Mouse (Mus musculus): ENCODE data around the gene Trp53i11. TPM values are rescaled to one million over a fixed set of nuclear protein-coding genes. Genes with fewer than 3 reads are reported as not detected.
A peak's percentile ranks its signal among the peaks of the same experiment; 100 is the strongest.

The Trp53i11 gene
- polyA plus RNA-seq, 1 experiment from 2014 or later, result 42.1 TPM

- no peaks in the 10 kb centered on the region for H3K36me3 ChIP-seq
- peaks cover 29% of the 10 kb centered on the region for H3K27me3 ChIP-seq
- ATAC-seq (replicated peaks; ENCODE audit: low FRiP score), result peak; percentile 19; the same call in 1 of the 2 replicates
- H3K27ac ChIP-seq, result peak overlapping the region; percentile 74
- 8% methylated on average over 19 of the region's 19 CpGs for WGBS
- peak overlapping the region; percentile 80 for H3K9ac ChIP-seq
- no peaks in the 10 kb centered on the region for H3K9me3 ChIP-seq (replicated peaks)
- peak overlapping the region; percentile 80 for H3K4me3 ChIP-seq (replicated peaks)
- peak overlapping the region; percentile 100 for H3K4me2 ChIP-seq
- peaks cover 69% of the 10 kb centered on the region for H3K4me1 ChIP-seq
These were observed 1.6 kb downstream of the Trp53i11 start for GRCm38 (mm10) chr2:93188761-93189458.

GRCm38 (mm10) chr2:93190771-93191487 is 3.6 kb downstream of the Trp53i11 start:
- Histone ChIP-seq H3K27me3 (peaks cover 12% of the 10 kb centered on the region), H3K4me2 (no peak overlapping the region), H3K9ac (no peak overlapping the region), H3K36me3 (no peaks in the 10 kb centered on the region), H3K4me3 (replicated peaks) (no peak overlapping the region), H3K9me3 (replicated peaks) (no peaks in the 10 kb centered on the region), H3K27ac (no peak overlapping the region), H3K4me1 (peaks cover 72% of the 10 kb centered on the region)
- WGBS, result 28% methylated on average over 9 of the region's 9 CpGs
- no peak for ATAC-seq (replicated peaks; ENCODE audit: low FRiP score)

- no peak for ATAC-seq (replicated peaks; ENCODE audit: low FRiP score)
- H3K4me2 ChIP-seq, result no peak overlapping the region
- no peak overlapping the region for H3K4me3 ChIP-seq (replicated peaks)
- H3K4me1 ChIP-seq, result peaks cover 72% of the 10 kb centered on the region
- no peaks in the 10 kb centered on the region for H3K9me3 ChIP-seq (replicated peaks)
- H3K27me3 ChIP-seq, result peaks cover 5% of the 10 kb centered on the region
- no peaks in the 10 kb centered on the region for H3K36me3 ChIP-seq
- 77% methylated on average over 14 of the region's 14 CpGs for WGBS
- no peak overlapping the region for H3K9ac ChIP-seq
- H3K27ac ChIP-seq, result no peak overlapping the region
These were observed 4.3 kb downstream of the Trp53i11 start for GRCm38 (mm10) chr2:93191488-93192181.

- Histone ChIP-seq H3K36me3 (no peaks in the 10 kb centered on the region), H3K4me1 (peaks cover 70% of the 10 kb centered on the region), H3K9ac (no peak overlapping the region), H3K9me3 (replicated peaks) (no peaks in the 10 kb centered on the region), H3K4me2 (no peak overlapping the region), H3K4me3 (replicated peaks) (no peak overlapping the region), H3K27ac (peak overlapping the region; percentile 41; the same call in 1 of the 2 replicates), H3K27me3 (no peaks in the 10 kb centered on the region)
- WGBS, result 59% methylated on average over 9 of the region's 9 CpGs
- ATAC-seq (replicated peaks; ENCODE audit: low FRiP score), result no peak
These were observed 4.8 kb downstream of the Trp53i11 start for GRCm38 (mm10) chr2:93192182-93192560.

GRCm38 (mm10) chr2:93192671-93193080 is 5.3 kb downstream of the Trp53i11 start:
- Histone ChIP-seq H3K36me3 (no peaks in the 10 kb centered on the region), H3K4me3 (replicated peaks) (no peak overlapping the region), H3K9ac (no peak overlapping the region), H3K27me3 (no peaks in the 10 kb centered on the region), H3K9me3 (replicated peaks) (no peaks in the 10 kb centered on the region), H3K4me1 (peaks cover 64% of the 10 kb centered on the region), H3K4me2 (no peak overlapping the region), H3K27ac (peak overlapping the region; percentile 41; the same call in 1 of the 2 replicates)
- ATAC-seq (replicated peaks; ENCODE audit: low FRiP score), result peak; percentile 53
- 8% methylated on average over 6 of the region's 6 CpGs for WGBS

- 43% methylated on average over 4 of the region's 4 CpGs for WGBS
- no peak overlapping the region for H3K4me2 ChIP-seq
- no peak overlapping the region for H3K4me3 ChIP-seq (replicated peaks)
- H3K27me3 ChIP-seq, result no peaks in the 10 kb centered on the region
- H3K4me1 ChIP-seq, result peaks cover 57% of the 10 kb centered on the region
- H3K9me3 ChIP-seq (replicated peaks), result no peaks in the 10 kb centered on the region
- no peak overlapping the region for H3K27ac ChIP-seq
- H3K9ac ChIP-seq, result no peak overlapping the region
- ATAC-seq (replicated peaks; ENCODE audit: low FRiP score), result no peak
- H3K36me3 ChIP-seq, result no peaks in the 10 kb centered on the region
These were observed 6.5 kb downstream of the Trp53i11 start for GRCm38 (mm10) chr2:93193806-93194205.

- no peak overlapping the region for H3K27ac ChIP-seq
- no peaks in the 10 kb centered on the region for H3K9me3 ChIP-seq (replicated peaks)
- peaks cover 32% of the 10 kb centered on the region for H3K4me1 ChIP-seq
- H3K27me3 ChIP-seq, result no peaks in the 10 kb centered on the region
- ATAC-seq (replicated peaks; ENCODE audit: low FRiP score), result peak; percentile 43
- peaks cover 18% of the 10 kb centered on the region for H3K36me3 ChIP-seq
- no peak overlapping the region for H3K4me2 ChIP-seq
- no peak overlapping the region for H3K9ac ChIP-seq
- no peak overlapping the region for H3K4me3 ChIP-seq (replicated peaks)
- WGBS, result 10% methylated on average over 3 of the region's 3 CpGs
These were observed 11.5 kb downstream of the Trp53i11 start for GRCm38 (mm10) chr2:93198846-93199245.

- H3K4me2 ChIP-seq, result no peak overlapping the region
- H3K27me3 ChIP-seq, result no peaks in the 10 kb centered on the region
- ATAC-seq (replicated peaks; ENCODE audit: low FRiP score), result peak; percentile 34
- H3K36me3 ChIP-seq, result peaks cover 22% of the 10 kb centered on the region
- peaks cover 30% of the 10 kb centered on the region for H3K4me1 ChIP-seq
- no peak overlapping the region for H3K4me3 ChIP-seq (replicated peaks)
- 28% methylated on average over 13 of the region's 13 CpGs for WGBS
- H3K9ac ChIP-seq, result no peak overlapping the region
- no peaks in the 10 kb centered on the region for H3K9me3 ChIP-seq (replicated peaks)
- H3K27ac ChIP-seq, result 0 out of 2 replicates have a peak overlapping the region, but pooled peaks have one; percentile 9
These were observed 12.2 kb downstream of the Trp53i11 start for GRCm38 (mm10) chr2:93199531-93199974.

- 64% methylated on average over 10 of the region's 10 CpGs for WGBS
- H3K36me3 ChIP-seq, result peaks cover 35% of the 10 kb centered on the region
- no peak for ATAC-seq (replicated peaks; ENCODE audit: low FRiP score)
- H3K4me1 ChIP-seq, result peaks cover 26% of the 10 kb centered on the region
- no peaks in the 10 kb centered on the region for H3K27me3 ChIP-seq
- H3K4me3 ChIP-seq (replicated peaks), result no peak overlapping the region
- no peak overlapping the region; the same call in 1 of the 2 replicates for H3K27ac ChIP-seq
- H3K9ac ChIP-seq, result no peak overlapping the region
- no peak overlapping the region for H3K4me2 ChIP-seq
- H3K9me3 ChIP-seq (replicated peaks), result no peaks in the 10 kb centered on the region
These were observed 13.5 kb downstream of the Trp53i11 start for GRCm38 (mm10) chr2:93200681-93201340.

GRCm38 (mm10) chr2:93201997-93202396 is 14.6 kb downstream of the Trp53i11 start:
- no peaks in the 10 kb centered on the region for H3K27me3 ChIP-seq
- no peak overlapping the region for H3K27ac ChIP-seq
- peaks cover 42% of the 10 kb centered on the region for H3K36me3 ChIP-seq
- H3K9me3 ChIP-seq (replicated peaks), result no peaks in the 10 kb centered on the region
- peaks cover 26% of the 10 kb centered on the region for H3K4me1 ChIP-seq
- no peak overlapping the region for H3K4me3 ChIP-seq (replicated peaks)
- ATAC-seq (replicated peaks; ENCODE audit: low FRiP score), result no peak
- 86% methylated on average over 3 of the region's 3 CpGs for WGBS
- H3K4me2 ChIP-seq, result no peak overlapping the region
- no peak overlapping the region for H3K9ac ChIP-seq

GRCm38 (mm10) chr2:93202782-93203181 is 15.4 kb downstream of the Trp53i11 start:
- H3K4me1 ChIP-seq, result peaks cover 26% of the 10 kb centered on the region
- H3K4me3 ChIP-seq (replicated peaks), result no peak overlapping the region
- WGBS, result 37% methylated on average over 1 of the region's 1 CpGs
- no peak for ATAC-seq (replicated peaks; ENCODE audit: low FRiP score)
- no peaks in the 10 kb centered on the region for H3K9me3 ChIP-seq (replicated peaks)
- H3K4me2 ChIP-seq, result no peak overlapping the region
- no peaks in the 10 kb centered on the region for H3K27me3 ChIP-seq
- H3K36me3 ChIP-seq, result peaks cover 50% of the 10 kb centered on the region
- no peak overlapping the region for H3K9ac ChIP-seq
- H3K27ac ChIP-seq, result no peak overlapping the region

All from kidney, embryonic 15.5 days (tissue).